21 mouse cellular contexts compared by ENCODE assay signal in the genomic region with DNA sequence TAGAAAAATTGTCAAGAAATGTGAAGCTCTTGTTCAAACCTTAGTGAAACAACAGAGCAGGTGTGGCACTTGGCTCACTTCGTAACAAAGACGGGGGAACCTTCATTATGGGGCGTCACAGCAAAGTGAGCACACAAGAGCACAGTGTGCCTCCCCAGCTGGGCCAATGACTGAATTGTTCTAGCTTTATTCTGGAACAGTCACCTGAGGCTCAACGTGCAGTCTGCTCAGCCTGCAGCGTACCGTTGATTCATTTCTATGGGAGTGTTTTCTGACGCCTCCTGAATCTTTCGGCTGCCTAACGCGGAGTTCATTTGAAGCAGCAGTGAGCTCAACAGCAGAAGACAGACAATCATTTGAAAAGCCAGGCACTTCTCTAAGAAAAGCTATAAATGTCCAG.
DNase-seq lines count a peak whose midpoint lies in the region; ATAC-seq and TF ChIP-seq lines count a peak whose summit lies in the region.
"Had no signal": no experiment of that assay in that cellular context is flagged by ENCODE, and none has a peak within 500 bp of the region (broad histone marks: within the 10 kb centered on the region; RNA-seq: fewer than 3 reads in every experiment).

No protein-coding gene starts in this region.

- no peaks in the 10 kb centered on the region for H3K36me3 ChIP-seq in forebrain, postnatal 0 days (ENCODE audit: insufficient read depth)
- no peaks in the 10 kb centered on the region for H3K36me3 ChIP-seq in forebrain, embryonic 14.5 days (ENCODE audit: control insufficient read depth, insufficient read depth, low read length)
- H3K36me3 ChIP-seq: embryonic facial prominence, embryonic 10.5 days; heart, embryonic 10.5 days; limb, embryonic 13.5 days; liver, embryonic 13.5 days; neural tube, embryonic 12.5 days had no signal

- no peak for TF ChIP-seq CTCF in forebrain, postnatal 0 days (IDR thresholded peaks at IDR 0.05; ENCODE audit: low read depth)

- peak; percentile 91 for ATAC-seq in forebrain, postnatal 0 days
- ATAC-seq in forebrain, embryonic 14.5 days = no peak

- H3K4me3 ChIP-seq in forebrain, postnatal 0 days (ENCODE audit: low read depth, low read length) = no peak overlapping the region
- no peak overlapping the region for H3K4me3 ChIP-seq in forebrain, embryonic 14.5 days (ENCODE audit: low read depth, low read length)
- H3K4me3 ChIP-seq: embryonic facial prominence, embryonic 10.5 days; heart, embryonic 10.5 days; limb, embryonic 13.5 days; liver, embryonic 13.5 days; neural tube, embryonic 12.5 days had no signal

- WGBS in forebrain, postnatal 0 days = 29% methylated on average over 10 of the region's 10 CpGs
- WGBS in forebrain, embryonic 14.5 days = 30% methylated on average over 10 of the region's 10 CpGs

- no peaks in the 10 kb centered on the region for H3K9me3 ChIP-seq in forebrain, postnatal 0 days (ENCODE audit: low read length)
- no peaks in the 10 kb centered on the region for H3K9me3 ChIP-seq in forebrain, embryonic 14.5 days (replicated peaks; ENCODE audit: control insufficient read depth, low read length)
- H3K9me3 ChIP-seq: embryonic facial prominence, embryonic 10.5 days; heart, embryonic 10.5 days; limb, embryonic 13.5 days; liver, embryonic 13.5 days; neural tube, embryonic 12.5 days had no signal

- H3K9ac ChIP-seq in forebrain, postnatal 0 days = no peak overlapping the region
- H3K9ac ChIP-seq in forebrain, embryonic 14.5 days (ENCODE audit: low read length) = no peak overlapping the region
- H3K9ac ChIP-seq: limb, embryonic 13.5 days; liver, embryonic 13.5 days; lung, embryonic 14.5 days; neural tube, embryonic 12.5 days had no signal

- H3K4me2 ChIP-seq in forebrain, postnatal 0 days (ENCODE audit: low read depth) = no peak overlapping the region
- H3K4me2 ChIP-seq in forebrain, embryonic 14.5 days (ENCODE audit: low read length) = no peak overlapping the region
- H3K4me2 ChIP-seq: limb, embryonic 13.5 days; liver, embryonic 13.5 days; lung, embryonic 14.5 days; neural tube, embryonic 12.5 days had no signal

- peaks cover 4% of the 10 kb centered on the region; the same call in 1 of the 2 replicates for H3K4me1 ChIP-seq in forebrain, postnatal 0 days (ENCODE audit: insufficient read depth)
- no peaks in the 10 kb centered on the region for H3K4me1 ChIP-seq in forebrain, embryonic 14.5 days (ENCODE audit: control insufficient read depth, insufficient read depth, low read length)
- H3K4me1 ChIP-seq: liver, embryonic 13.5 days had no signal

- no peak overlapping the region for H3K27ac ChIP-seq in forebrain, postnatal 0 days (ENCODE audit: low read depth, low read length)
- no peak overlapping the region for H3K27ac ChIP-seq in forebrain, embryonic 14.5 days (ENCODE audit: low read depth, low read length)
- H3K27ac ChIP-seq: embryonic facial prominence, embryonic 10.5 days; heart, embryonic 10.5 days; limb, embryonic 13.5 days; liver, embryonic 13.5 days; neural tube, embryonic 12.5 days had no signal

- DNase-seq in forebrain, postnatal 0 days = peak; percentile 41
- DNase-seq in forebrain, embryonic 14.5 days (ENCODE audit: low spot score) = no peak
- DNase-seq in layer of hippocampus, adult 9-11 months = peak; percentile 54
- DNase-seq in layer of hippocampus, postnatal 10 days (ENCODE audit: low spot score in 2 of 2) = no peak
- DNase-seq in brain, adult 2 months (ENCODE audit: low read depth, low spot score) = peak; percentile 89
- DNase-seq in left cerebral cortex, adult 9 months (ENCODE audit: low spot score in 2 of 2) = peak; percentile 66 to 74
- no peak for DNase-seq in cerebellum, postnatal 10 days
- no peak for DNase-seq in retina, embryonic 14.5 days (ENCODE audit: low spot score)
- DNase-seq: adrenal gland, postnatal 14 days; cerebellum, adult 11-12 months; cerebellum, postnatal 36 days; gastrocnemius, postnatal 36 days; kidney, postnatal 36 days; liver, embryonic 13.5 days; thymus, postnatal 14 days had no signal

- no peaks in the 10 kb centered on the region for H3K27me3 ChIP-seq in forebrain, postnatal 0 days (ENCODE audit: insufficient read depth, low read length)
- H3K27me3 ChIP-seq in forebrain, embryonic 14.5 days (replicated peaks; ENCODE audit: control insufficient read depth, insufficient read depth, low read length) = no peaks in the 10 kb centered on the region
- H3K27me3 ChIP-seq: CH12.LX; limb, embryonic 13.5 days; liver, embryonic 13.5 days; neural tube, embryonic 12.5 days had no signal

Comparison
In these comparisons a context has a peak if more than half of its experiments do, and no peak if none do; other contexts are left out.
1. DNase-seq: peak in forebrain, postnatal 0 days (single experiment), layer of hippocampus, adult 9-11 months (single experiment), brain, adult 2 months (single experiment) and left cerebral cortex, adult 9 months (2 of 2); none in forebrain, embryonic 14.5 days (single experiment), layer of hippocampus, postnatal 10 days (0 of 2), cerebellum, postnatal 10 days (0 of 2) and retina, embryonic 14.5 days (single experiment).